Mouse (Mus musculus) heart, postnatal 0 days (tissue): Measurements from ENCODE around the gene Zfp689. TPM values are rescaled to one million over a fixed set of nuclear protein-coding genes. Genes with fewer than 3 reads are reported as not detected.

Experiments used
- ATAC-seq: fragments of 200-750 bp; cut with Nextera tagmentation; 2 replicates; pipeline ENCODE4 v1.8.0; 2017; ENCODE audit warnings: low read depth, moderate number of reproducible peaks, moderate library complexity; ENCODE audit not compliant: insufficient read depth
- DNase-seq: peaks from one replicate; pipeline ENCODE4 v3.0.0-alpha.2; 2016; ENCODE audit warnings: low spot score
- H3K27ac ChIP-seq: fragments of 300-500 bp; sonication (generic); 2 replicates; pipeline ENCODE4 v1.5.1; 2014; ENCODE audit warnings: low read depth, mild to moderate bottlenecking
- H3K27me3 ChIP-seq: fragments of 300-500 bp; sonication (generic); 2 replicates; pipeline ENCODE4 v1.6.1; 2014; ENCODE audit warnings: low read length, mixed read lengths; ENCODE audit not compliant: control insufficient read depth, insufficient read depth
- H3K36me3 ChIP-seq: fragments of 300-500 bp; sonication (generic); replicated peaks from 2 replicates; pipeline ENCODE4 v1.6.1; 2014; ENCODE audit warnings: low read length, mixed read lengths; ENCODE audit not compliant: control insufficient read depth, insufficient read depth
- H3K4me1 ChIP-seq: fragments of 300-500 bp; sonication (generic); 2 replicates; pipeline ENCODE4 v1.6.1; 2014; ENCODE audit warnings: antibody characterized with exemption; ENCODE audit not compliant: control insufficient read depth, insufficient read depth
- H3K4me2 ChIP-seq: fragments of 300-500 bp; sonication (generic); 2 replicates; pipeline ENCODE4 v1.6.1; 2014; ENCODE audit warnings: low read depth, mild to moderate bottlenecking, low read length, moderate library complexity
- H3K4me3 ChIP-seq: fragments of 300-500 bp; sonication (generic); 2 replicates; pipeline ENCODE4 v1.5.1; 2014; ENCODE audit warnings: low read depth, low read length
- H3K9ac ChIP-seq: fragments of 300-500 bp; sonication (generic); replicated peaks from 2 replicates; pipeline ENCODE4 v1.6.1; 2014; ENCODE audit warnings: low read depth, low read length, mixed read lengths
- H3K9me3 ChIP-seq: fragments of 300-500 bp; sonication (generic); replicated peaks from 2 replicates; pipeline ENCODE4 v1.6.1; 2016; ENCODE audit warnings: low read length; ENCODE audit not compliant: control insufficient read depth
- CTCF ChIP-seq: IDR thresholded peaks from 2 replicates; pipeline ENCODE4 v1.5.1; 2016; ENCODE audit warnings: antibody characterized with exemption, control low read depth, low read depth
- EP300 ChIP-seq: IDR thresholded peaks from 2 replicates; pipeline ENCODE4 v1.6.1; 2016; ENCODE audit warnings: antibody characterized with exemption, low read depth
- WGBS: fragments of 180-500 bp; shearing (Covaris S2); extraction: QIAGEN DNeasy Blood & Tissue Kit; methylation state at CpG from one replicate; pipeline ENCODE4 v1.1.7; 2014; 5-methylcytosine and 5-hydroxymethylcytosine counted together
- polyA plus RNA-seq: library from polyadenylated mRNA; unstranded; fragments of >200 nt; fragmentation: Nextera tagmentation; extraction: Ambion mirVana; gene quantifications from 2 replicates; pipeline ENCODE4 v1.2.1, GENCODE M21; 2015
- total RNA-seq: library from RNA; depleted of rRNA; stranded (reverse); fragments of >200 nt; gene quantifications from 2 replicates; pipeline ENCODE4 v1.2.3, GENCODE M21; 2014; ENCODE audit warnings: low replicate concordance

The Zfp689 gene
- total and polyA plus RNA-seq, 2 experiments from 2014 or later: 2.6 to 3.0 TPM

- under 1% methylated on average over 44 of the region's 62 CpGs for WGBS
- peak; percentile 78 for ATAC-seq
These were observed 29.8 kb upstream of the Zfp689 start, which contains the start of gene Fbrs for GRCm38 (mm10) chr7:127478635-127479317. Gene Fbrs, plus strand, starts transcription at chr7:127479199.

GRCm38 (mm10) chr7:127477687-127478634, 29.0 kb upstream of the Zfp689 start:
- Histone ChIP-seq H3K4me2 (peak overlapping the region; percentile 94), H3K4me3 (peak overlapping the region; percentile 85), H3K36me3 (peaks cover 47% of the 10 kb centered on the region), H3K9ac (peak overlapping the region; percentile 94), H3K27me3 (no peaks in the 10 kb centered on the region), H3K9me3 (no peaks in the 10 kb centered on the region), H3K4me1 (peaks cover 19% of the 10 kb centered on the region), H3K27ac (peak overlapping the region; percentile 97)
- DNase-seq: peak; percentile 100
- WGBS: under 1% methylated on average over 50 of the region's 50 CpGs
- peak; percentile 89 for ATAC-seq
- TF ChIP-seq CTCF (peak; percentile 24; the same call in 1 of the 2 replicates), EP300 (peak; percentile 6; the same call in 1 of the 2 replicates)

More at GRCm38 (mm10) chr7:127478635-127479317, 29.8 kb upstream of the Zfp689 start, which contains the start of gene Fbrs:
- Histone ChIP-seq H3K9me3 (no peaks in the 10 kb centered on the region), H3K9ac (peak within 1 kb of the TSS; percentile 94), H3K36me3 (peaks cover 51% of the 10 kb centered on the region), H3K4me1 (peaks cover 19% of the 10 kb centered on the region), H3K27ac (peak within 1 kb of the TSS; percentile 97), H3K27me3 (no peaks in the 10 kb centered on the region), H3K4me2 (peak within 1 kb of the TSS; percentile 94), H3K4me3 (peak within 1 kb of the TSS; percentile 85)
- TF ChIP-seq EP300 (peak; percentile 95; the same call in 1 of the 2 replicates), CTCF (no peak)
- peak; percentile 97 for DNase-seq

DNA sequence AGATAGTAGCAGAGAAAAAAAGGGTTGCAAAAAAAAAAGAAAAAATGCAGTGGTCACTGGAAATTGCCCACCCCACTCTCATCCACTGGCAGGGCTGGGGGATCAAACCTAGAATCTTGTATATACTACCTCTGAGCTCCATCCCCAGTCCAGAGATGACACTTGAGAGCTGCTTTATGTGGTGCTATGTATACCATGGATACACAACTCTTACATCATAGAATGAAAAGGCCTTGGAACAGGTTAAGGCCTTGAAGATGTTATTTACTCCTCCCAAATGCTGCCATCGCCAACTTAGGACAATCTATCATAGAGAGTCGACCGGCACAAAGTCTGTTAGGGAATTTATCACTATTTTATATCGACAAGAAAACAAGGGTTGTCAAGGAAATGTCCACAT, 27.9 kb upstream of the Zfp689 start:
- H3K9ac ChIP-seq: peak overlapping the region; percentile 51; the same call in 1 of the 2 replicates

GRCm38 (mm10) chr7:127476336-127476735, 27.4 kb upstream of the Zfp689 start:
- no peak for TF ChIP-seq EP300
- no peak for TF ChIP-seq CTCF
- ATAC-seq (no peak), DNase-seq (no peak)
- H3K27me3 ChIP-seq: no peaks in the 10 kb centered on the region
- no peak overlapping the region for H3K9ac ChIP-seq
- peaks cover 37% of the 10 kb centered on the region for H3K36me3 ChIP-seq
- H3K9me3 ChIP-seq: no peaks in the 10 kb centered on the region
- H3K4me3 ChIP-seq: no peak overlapping the region
- no peak overlapping the region for H3K27ac ChIP-seq
- peaks cover 27% of the 10 kb centered on the region for H3K4me1 ChIP-seq
- no peak overlapping the region for H3K4me2 ChIP-seq
- 94% methylated on average over 11 of the region's 11 CpGs for WGBS

More for the DNA sequence above, 27.9 kb upstream of the Zfp689 start:
- Histone ChIP-seq H3K4me1 (peaks cover 27% of the 10 kb centered on the region), H3K9me3 (no peaks in the 10 kb centered on the region), H3K36me3 (peaks cover 37% of the 10 kb centered on the region), H3K27ac (peak overlapping the region; percentile 97), H3K27me3 (no peaks in the 10 kb centered on the region), H3K4me2 (peak overlapping the region; percentile 79), H3K4me3 (peak overlapping the region; percentile 85)
- WGBS: 71% methylated on average over 4 of the region's 4 CpGs
- TF ChIP-seq CTCF: no peak
- TF ChIP-seq EP300: no peak
- no peak for ATAC-seq
- no peak for DNase-seq

DNA sequence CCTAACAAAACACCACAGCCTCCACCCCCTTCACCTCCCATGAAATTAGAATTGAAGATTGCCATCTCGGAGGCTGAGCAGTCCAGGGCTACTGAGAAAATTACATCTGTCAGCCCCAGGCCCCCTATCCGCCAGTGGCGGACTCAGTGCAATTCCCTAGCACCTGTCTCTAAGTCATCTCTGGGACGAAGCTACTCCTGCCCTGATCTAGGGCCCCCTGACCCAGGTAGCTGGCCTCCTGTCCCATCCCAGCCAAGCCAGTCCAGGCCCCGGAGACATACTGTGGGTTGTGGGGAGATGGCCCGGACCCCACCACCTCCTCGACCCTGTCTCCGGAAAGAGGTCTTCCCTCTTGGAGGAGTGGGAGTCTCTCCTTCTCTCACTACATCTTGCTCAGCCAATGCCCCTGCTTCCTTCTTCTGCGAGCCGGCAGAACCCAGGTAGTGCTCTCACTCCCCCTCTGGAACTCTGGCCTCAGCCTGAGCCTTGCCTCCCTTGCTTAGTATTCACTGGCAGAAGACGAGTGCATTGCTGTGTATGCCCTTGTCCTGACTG, 26.3 kb upstream of the Zfp689 start:
- no peak for TF ChIP-seq EP300
- TF ChIP-seq CTCF: no peak
- H3K4me1 ChIP-seq: peaks cover 20% of the 10 kb centered on the region
- H3K27ac ChIP-seq: no peak overlapping the region
- H3K27me3 ChIP-seq: no peaks in the 10 kb centered on the region
- no peak for ATAC-seq
- H3K4me3 ChIP-seq: no peak overlapping the region
- WGBS: 92% methylated on average over 11 of the region's 11 CpGs
- peaks cover 37% of the 10 kb centered on the region for H3K36me3 ChIP-seq
- no peak overlapping the region for H3K4me2 ChIP-seq
- no peaks in the 10 kb centered on the region for H3K9me3 ChIP-seq
- no peak for DNase-seq
- no peak overlapping the region for H3K9ac ChIP-seq
